Mouse (Mus musculus): ENCODE measurements around the gene Ttc3. TPM values are rescaled to one million over a fixed set of nuclear protein-coding genes. Genes with fewer than 3 reads are reported as not detected.

Ttc3 gene
- total RNA-seq, 1 experiment from 2014 or later, result 338 TPM

Other genes with a start within 250 kb of the Ttc3 start
- 9.8 and 11.7 TPM in 2 replicates for gene Hlcs, start 57.0 kb upstream of the Ttc3 start, total RNA-seq (2017)
- 1.7 and 2.8 TPM in 2 replicates for gene Ripply3, start 42.2 kb upstream of the Ttc3 start, total RNA-seq (2017)
- 33.9 and 60.3 TPM in 2 replicates for gene Pigp, start 1.2 kb downstream of the Ttc3 start, total RNA-seq (2017)
- 21.4 and 44.2 TPM in 2 replicates for gene Vps26c, start 156.2 kb downstream of the Ttc3 start, total RNA-seq (2017)
- gene Dyrk1a, start 199.4 kb downstream of the Ttc3 start, total RNA-seq (2017), result 84.5 and 89.6 TPM in 2 replicates

Data from hematopoietic stem cell, adult 5-6 weeks (primary cell).